Mouse (Mus musculus): Measurements from ENCODE around the gene Rnf227.
A peak's percentile ranks its signal among the peaks of the same experiment; 100 is the strongest.
"Not testable (repeated sequence)": the region's sequence is repeated elsewhere in the genome, so short reads cannot be mapped to it uniquely, and the experiment has no call there.

The Rnf227 gene

GRCm38 (mm10) chr11:69340161-69341131 is at the start of gene Rnf227:
TSS of gene Rnf227 (plus strand) at chr11:69340461.
- peak; percentile 63 to 73 for DNase-seq (ENCODE audit: low spot score in 2 of 2)

- DNase-seq (ENCODE audit: low spot score in 2 of 2): no peak
Observed at GRCm38 (mm10) chr11:69291111-69291510, 49.1 kb upstream of the Rnf227 start.

GRCm38 (mm10) chr11:69295286-69295685 is 45.0 kb upstream of the Rnf227 start:
- peak in 1 of 2 experiments; percentile 46 for DNase-seq (ENCODE audit: low spot score in 2 of 2)

GRCm38 (mm10) chr11:69297799-69298198 is 42.5 kb upstream of the Rnf227 start:
- DNase-seq (ENCODE audit: low spot score in 2 of 2): no peak

- DNase-seq (ENCODE audit: low spot score in 2 of 2): no peak
Observed at GRCm38 (mm10) chr11:69298231-69298630, 42.0 kb upstream of the Rnf227 start.

- no peak for DNase-seq (ENCODE audit: low spot score in 2 of 2)
Observed at GRCm38 (mm10) chr11:69302817-69303216, 37.4 kb upstream of the Rnf227 start.

GRCm38 (mm10) chr11:69305291-69305690 is 35.0 kb upstream of the Rnf227 start:
- no peak for DNase-seq (ENCODE audit: low spot score in 2 of 2)

- no peak for DNase-seq (ENCODE audit: low spot score in 2 of 2)
Observed at GRCm38 (mm10) chr11:69306039-69306438, 34.2 kb upstream of the Rnf227 start.

GRCm38 (mm10) chr11:69311266-69311665 is 29.0 kb upstream of the Rnf227 start:
- DNase-seq (ENCODE audit: low spot score in 2 of 2): no peak

- DNase-seq (ENCODE audit: low spot score in 2 of 2): no peak
Observed at GRCm38 (mm10) chr11:69316361-69316760, 23.9 kb upstream of the Rnf227 start.

- not testable (repeated sequence) for DNase-seq (ENCODE audit: low spot score in 2 of 2)
Observed at GRCm38 (mm10) chr11:69318000-69318399, 22.3 kb upstream of the Rnf227 start.

GRCm38 (mm10) chr11:69321580-69321979 is 18.7 kb upstream of the Rnf227 start:
- no peak for DNase-seq (ENCODE audit: low spot score in 2 of 2)

GRCm38 (mm10) chr11:69322010-69322409 is 18.3 kb upstream of the Rnf227 start:
- peak; percentile 29 to 45 for DNase-seq (ENCODE audit: low spot score in 2 of 2)

GRCm38 (mm10) chr11:69322693-69323471 is 17.4 kb upstream of the Rnf227 start:
- no peak for DNase-seq (ENCODE audit: low spot score in 2 of 2)

GRCm38 (mm10) chr11:69323667-69324111 is 16.6 kb upstream of the Rnf227 start, which contains the start of the genes Cntrob and Trappc1:
TSS of gene Cntrob (minus strand) at chr11:69323775.
TSS of gene Trappc1 (plus strand) at chr11:69323980.
- peak; percentile 98 to 99 for DNase-seq (ENCODE audit: low spot score in 2 of 2)

- no peak for DNase-seq (ENCODE audit: low spot score in 2 of 2)
Observed at GRCm38 (mm10) chr11:69324749-69325148, 15.5 kb upstream of the Rnf227 start.

GRCm38 (mm10) chr11:69325628-69326407 is 14.4 kb upstream of the Rnf227 start, which contains the start of gene Kcnab3:
TSS of gene Kcnab3 (plus strand) at chr11:69326258.
- peak; percentile 72 to 89 for DNase-seq (ENCODE audit: low spot score in 2 of 2)

- no peak for DNase-seq (ENCODE audit: low spot score in 2 of 2)
Observed at GRCm38 (mm10) chr11:69326408-69327156, 13.7 kb upstream of the Rnf227 start.

GRCm38 (mm10) chr11:69327157-69327442 is 13.2 kb upstream of the Rnf227 start:
- no peak for DNase-seq (ENCODE audit: low spot score in 2 of 2)

GRCm38 (mm10) chr11:69327648-69328047 is 12.6 kb upstream of the Rnf227 start:
- DNase-seq (ENCODE audit: low spot score in 2 of 2): no peak

GRCm38 (mm10) chr11:69328517-69328916 is 11.7 kb upstream of the Rnf227 start:
- DNase-seq (ENCODE audit: low spot score in 2 of 2): no peak
